Mouse (Mus musculus) thymus, postnatal 14 days (tissue): ENCODE measurements around the gene Nf2.

Experiments used
- DNase-seq: peaks from one replicate; pipeline ENCODE4 v3.0.0; 2021

The Nf2 gene

DNA sequence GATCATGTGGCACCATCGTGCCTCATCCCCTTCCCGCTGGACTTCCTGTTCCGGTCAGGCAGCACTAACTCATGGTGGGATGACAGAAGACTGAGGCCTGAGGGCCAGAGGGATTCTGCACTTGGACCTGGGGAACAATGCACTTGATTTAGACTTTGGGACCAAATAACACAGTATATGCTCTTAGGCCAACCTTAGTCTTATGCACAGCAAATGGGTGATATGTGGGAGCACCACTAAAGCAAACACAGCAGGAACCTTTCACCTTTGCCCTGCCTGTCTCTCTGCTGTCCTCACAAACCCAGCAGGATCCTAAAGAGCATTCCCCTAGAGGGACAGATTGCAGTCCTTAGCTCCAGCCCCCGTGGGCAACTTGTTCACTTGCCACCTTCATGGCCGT is 108.6 kb downstream of the Nf2 start:
- DNase-seq = no peak

DNA sequence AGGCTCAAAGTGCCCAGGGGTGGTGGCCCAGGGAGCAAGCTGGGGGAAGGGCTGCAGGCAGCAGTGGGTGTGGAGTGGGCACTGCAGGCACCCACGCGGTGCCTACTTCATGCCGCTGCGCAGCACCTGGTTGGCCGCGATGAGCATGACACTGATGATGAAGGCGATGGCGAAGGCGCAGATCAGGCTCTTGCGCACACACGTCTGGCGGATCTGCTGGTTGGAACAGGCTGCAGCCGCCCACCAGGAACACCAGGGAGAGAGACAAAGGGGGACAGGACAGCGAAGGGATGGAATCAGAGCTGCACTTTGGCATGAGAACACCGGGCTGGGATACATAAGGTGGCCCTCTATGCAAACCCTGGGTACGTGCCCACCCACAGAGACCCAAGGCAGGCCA is 110.6 kb downstream of the Nf2 start:
- no peak for DNase-seq

DNA sequence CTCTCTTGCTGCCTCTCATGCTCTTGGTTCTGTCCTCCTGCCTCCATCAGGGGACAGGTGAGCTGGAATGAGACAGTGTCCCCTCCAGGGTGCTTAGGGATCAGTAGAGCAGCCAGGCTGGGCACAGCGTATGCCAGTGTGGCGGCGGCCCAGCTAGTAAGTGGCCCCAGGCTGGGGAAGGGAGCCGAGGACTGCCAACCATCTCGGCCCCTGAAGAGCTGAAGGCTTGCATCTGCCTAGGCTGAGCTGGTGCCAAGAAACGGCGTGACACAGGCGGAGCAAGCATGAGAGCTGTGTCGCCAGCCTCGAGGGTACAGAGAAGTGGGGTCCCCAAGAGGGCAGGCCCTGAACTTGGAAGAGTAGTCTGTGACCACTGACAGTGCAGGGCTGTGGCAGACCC is 111.7 kb downstream of the Nf2 start:
- no peak for DNase-seq

DNA sequence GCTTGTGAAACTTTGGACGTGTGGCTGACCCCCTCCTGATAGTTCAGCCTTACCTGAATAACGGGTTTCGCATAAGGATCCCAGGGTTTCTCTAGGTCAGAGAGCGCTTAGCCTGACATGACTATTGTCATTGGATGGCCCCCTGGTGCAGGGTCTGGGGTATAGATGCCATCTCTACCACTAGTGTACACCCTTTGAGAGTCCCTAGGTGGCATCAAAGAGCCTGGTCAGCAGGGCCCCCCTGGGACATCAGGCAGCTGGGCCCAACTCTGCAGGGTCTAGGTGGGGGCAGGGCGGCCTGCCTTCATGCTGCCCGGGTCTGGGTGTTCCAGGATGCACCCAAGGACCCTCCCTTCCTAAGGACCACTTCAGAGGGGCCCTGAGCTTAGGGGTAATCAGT is 113.0 kb downstream of the Nf2 start:
- no peak for DNase-seq

DNA sequence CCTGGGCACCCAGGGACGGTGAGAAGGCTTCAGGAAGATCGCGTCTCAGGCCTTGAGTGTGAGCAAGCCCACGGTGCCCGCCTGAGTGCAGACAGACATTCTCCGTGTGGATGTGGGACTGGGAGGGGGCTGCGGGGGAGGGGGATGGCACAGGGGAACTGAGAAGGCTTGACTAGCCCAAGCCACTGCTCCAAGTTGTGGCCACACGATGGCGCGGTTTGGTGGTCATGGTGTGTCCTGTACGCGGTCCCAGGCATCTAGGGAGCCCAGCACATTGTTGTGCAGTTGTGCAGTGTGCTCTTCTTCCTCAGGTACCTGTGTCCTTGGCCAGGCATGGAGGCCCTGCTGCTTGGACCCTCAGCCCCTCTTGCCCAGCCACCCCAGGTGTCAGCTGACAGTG is 115.2 kb downstream of the Nf2 start:
- no peak for DNase-seq

DNA sequence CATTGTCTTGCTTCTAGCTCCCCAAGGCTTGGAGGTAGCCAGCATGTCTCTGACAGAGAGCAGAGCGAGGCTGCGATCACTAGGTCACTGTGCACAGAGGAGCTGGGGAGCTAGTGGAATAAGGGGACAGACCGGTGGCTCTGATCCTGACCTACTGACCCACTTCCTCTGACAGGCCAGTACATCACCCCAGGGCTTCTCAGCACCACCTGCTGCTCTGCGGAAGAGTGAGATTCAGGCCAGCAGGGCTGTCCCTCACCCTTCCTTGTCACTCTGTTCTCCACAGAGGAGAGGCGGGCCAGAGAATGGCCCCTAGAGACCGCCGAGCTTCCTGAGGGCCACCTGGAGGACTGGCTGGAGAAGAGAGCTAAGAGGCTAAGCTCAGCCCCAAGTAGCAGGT is 117.6 kb downstream of the Nf2 start:
- DNase-seq = no peak

DNA sequence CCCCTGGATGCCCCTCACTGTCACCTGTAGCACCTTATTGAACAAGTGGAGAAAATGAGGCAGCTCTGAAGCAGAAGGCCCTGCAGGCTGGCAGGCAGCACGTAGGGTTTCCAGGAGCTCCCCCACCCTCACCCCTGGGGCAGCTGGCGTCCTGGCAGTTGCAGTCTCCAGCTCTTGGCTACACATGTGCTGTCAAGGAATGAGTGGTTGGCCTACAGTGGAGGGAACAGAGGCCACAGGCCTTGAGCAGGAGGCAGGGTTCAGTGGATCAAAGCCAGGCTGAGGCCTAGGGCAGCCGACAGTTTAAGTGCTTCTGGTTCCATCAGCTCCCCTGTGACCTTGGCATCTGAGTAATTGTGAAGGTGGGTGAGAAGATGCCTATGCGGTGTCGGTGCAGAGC is 118.4 kb downstream of the Nf2 start:
- no peak for DNase-seq

DNA sequence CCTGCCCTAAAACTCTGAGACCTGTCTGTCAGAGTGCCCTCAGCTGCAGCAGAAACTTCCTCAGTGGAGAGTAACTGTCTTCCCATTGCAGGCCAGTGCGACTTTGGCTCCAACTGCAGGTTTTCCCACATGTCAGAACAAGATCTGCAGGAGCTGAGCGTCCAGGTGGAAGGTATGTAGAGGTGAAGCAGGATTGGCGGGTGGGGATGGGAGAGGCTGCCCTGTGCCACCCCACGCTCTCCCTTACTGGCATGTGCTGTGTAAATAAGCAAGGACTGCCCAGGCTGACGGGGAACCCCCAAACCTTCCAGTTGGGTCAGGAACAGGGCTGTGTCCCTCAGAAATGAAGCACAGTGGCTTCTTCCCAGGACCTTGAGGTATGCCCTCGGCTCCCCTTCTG is 119.2 kb downstream of the Nf2 start:
- DNase-seq = no peak

DNA sequence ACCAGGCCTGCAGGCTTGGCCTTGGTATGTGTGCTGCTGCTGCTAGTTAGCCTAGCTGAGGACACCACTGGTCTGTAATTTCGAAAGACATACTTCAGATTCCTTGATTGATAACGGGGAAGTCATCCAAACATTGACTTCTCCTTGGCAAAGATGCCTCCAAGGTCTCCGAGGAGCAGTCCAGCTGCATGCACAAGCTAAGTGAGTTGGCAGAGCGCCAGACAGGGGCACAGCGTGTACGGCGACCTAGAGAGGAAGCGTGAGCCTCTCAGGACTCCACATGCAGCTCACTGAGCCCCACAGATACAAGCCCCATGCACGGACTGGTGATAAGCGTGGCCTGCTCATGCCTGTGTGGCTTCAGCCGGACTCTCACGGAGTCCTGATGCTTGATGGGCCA is 119.7 kb downstream of the Nf2 start:
- DNase-seq = peak; percentile 25

DNA sequence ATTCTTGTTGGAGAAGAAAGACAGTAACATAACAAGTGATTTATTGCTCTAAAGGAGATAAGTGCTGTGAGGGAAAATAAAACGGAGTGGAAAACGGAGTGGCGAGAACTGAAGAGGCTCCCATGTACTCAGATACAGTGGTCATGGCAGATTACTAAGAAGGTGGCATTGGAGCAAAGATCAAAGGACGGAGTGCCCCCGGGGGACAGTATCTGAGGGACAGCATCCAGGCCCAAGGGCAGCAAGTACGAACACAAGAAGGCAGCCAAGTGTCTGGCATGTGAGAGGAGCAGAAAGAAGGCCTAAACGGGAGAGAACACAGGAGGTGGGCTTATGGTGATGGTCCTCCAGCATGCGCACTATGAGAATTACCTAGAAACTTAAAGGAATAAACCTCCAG is 127.6 kb downstream of the Nf2 start:
- DNase-seq = no peak

DNA sequence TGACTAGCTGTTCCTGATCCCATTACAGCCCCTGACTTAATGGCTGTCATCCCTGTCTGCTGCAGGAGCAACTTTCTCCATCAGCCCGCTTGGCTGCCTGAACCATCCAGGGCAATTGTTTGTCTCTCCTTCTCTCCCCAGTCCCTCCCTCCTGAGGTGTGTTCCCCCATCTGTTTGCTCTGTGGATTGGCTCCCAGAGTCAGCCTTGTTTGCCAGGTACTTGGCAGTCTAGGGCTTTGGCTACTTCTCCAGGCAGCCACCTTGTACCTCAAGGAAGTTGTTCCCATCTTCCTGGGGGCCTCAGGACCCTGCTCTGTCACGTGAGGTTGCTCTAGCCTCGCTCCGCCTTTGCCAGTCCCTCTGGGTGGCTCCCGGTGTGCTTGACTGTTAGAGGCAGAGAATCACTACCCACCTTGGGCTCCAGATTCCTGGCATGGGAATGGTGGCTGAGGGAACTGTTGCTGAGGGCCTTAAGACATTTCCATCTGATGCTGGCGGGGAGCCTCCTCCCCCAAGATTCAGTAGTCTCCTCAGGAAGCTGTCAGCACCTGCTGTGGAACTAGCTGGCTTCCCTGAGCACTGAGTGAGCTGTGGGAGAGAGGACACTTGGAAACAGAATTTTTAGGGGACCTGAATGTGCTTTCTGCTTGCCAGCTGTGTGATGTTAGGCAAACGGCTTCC is 128.3 kb downstream of the Nf2 start:
- no peak for DNase-seq

DNA sequence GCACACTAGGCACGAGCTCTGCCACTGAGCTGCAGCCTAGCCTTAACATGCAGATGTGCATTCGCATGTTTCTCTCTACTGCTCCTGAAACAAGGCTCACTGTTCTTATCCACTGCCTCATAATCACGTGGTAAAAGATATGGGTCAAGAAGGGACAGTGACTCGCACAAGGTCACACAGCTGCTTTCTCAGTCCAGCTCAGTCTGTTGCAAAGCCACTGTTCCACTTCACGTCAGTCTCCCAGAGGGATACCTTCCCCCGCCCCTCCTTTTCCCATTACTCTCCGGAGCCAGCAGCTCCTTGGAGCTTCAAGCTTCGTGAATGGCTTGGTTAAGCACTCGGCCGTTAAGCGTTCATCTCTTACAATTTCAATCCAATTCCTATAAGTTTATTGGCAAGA is 128.9 kb downstream of the Nf2 start:
- DNase-seq = no peak

DNA sequence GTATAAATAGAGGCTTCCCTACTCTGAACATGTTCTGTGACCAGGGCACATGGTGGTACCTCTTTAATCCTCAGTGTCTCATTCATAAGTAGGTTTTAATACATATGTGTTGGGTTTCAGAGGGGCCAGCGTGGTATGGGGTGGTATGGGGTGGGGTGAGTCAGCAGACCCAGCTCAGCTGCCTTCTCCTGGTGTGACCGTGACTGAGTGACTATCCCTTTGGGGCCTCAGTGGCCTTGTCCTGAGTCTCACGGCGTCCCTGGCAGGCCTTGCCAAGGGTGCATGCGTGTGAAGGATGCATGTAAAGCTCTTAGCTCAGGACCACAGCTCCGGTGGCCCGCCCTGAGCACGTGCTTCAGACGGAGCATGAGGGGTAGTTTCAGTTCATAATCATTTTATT is 129.4 kb downstream of the Nf2 start:
- no peak for DNase-seq

DNA sequence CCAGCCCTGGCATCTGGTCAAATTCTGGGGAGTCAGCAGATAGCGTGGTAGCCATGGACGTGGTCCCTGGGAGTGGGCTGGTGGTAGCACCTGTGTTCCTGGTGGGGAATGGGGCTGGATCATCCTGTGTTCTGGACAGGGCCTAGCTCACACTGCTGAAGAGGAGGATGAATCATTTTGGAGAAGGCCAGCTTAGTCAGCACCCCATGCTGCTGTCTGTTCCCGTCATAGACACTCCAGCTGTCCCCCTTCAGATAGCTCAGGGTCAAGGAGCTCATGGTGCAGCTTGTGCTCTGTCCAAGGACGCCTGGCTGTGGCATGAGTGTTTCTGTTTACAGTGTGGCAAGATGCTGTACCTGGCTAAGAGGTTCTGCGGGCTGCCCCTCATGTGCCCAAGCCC is 130.8 kb downstream of the Nf2 start:
- no peak for DNase-seq

DNA sequence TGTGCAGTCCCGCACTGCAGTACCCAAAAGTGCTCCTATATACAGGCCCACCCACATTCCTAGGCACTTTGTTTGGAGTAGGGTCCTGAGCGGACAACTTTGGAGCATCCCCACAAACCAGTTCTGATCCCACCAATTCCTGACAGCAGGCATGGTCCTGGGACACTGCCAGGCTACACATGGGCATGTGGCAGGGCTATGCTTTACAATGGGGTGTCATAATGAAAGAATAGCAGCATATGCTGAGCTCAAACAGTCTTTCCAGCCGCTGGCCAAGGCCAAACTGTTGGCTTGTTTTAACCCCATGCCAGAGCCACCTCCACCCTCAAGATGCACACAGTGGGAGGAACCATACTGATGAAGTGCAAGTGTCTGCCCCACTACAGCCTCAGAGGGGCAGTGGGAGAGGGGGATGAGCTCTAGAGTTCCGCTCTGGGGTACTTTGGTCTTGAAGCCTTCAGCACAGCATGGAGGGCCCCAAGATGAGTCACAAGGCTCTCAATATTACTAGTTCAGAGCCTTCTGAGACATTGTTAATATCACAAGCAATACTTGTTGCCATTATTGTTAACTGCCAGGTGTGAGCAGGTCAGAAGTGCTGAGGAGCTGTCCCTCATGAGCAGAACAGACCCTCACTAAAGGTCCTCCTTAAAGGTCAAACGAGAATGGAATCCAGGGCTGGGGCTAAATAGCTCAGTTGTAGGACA is 132.7 kb downstream of the Nf2 start:
- DNase-seq = no peak
